Mouse (Mus musculus): Measurements from ENCODE around the gene Grik3. TPM values are rescaled to one million over a fixed set of nuclear protein-coding genes. Genes with fewer than 3 reads are reported as not detected.

The Grik3 gene
- total RNA-seq, 2 experiments from 2014 or later, result 0.79 to 0.81 TPM

- no peak for DNase-seq (ENCODE audit: low spot score in 2 of 2)
Observed at GRCm38 (mm10) chr4:125717881-125718280, 227.4 kb downstream of the Grik3 start.

- DNase-seq (ENCODE audit: low spot score in 2 of 2), result no peak
Observed at GRCm38 (mm10) chr4:125718429-125719140, 228.1 kb downstream of the Grik3 start.

GRCm38 (mm10) chr4:125726241-125726640 is 235.7 kb downstream of the Grik3 start:
- DNase-seq (ENCODE audit: low spot score in 2 of 2), result no peak

GRCm38 (mm10) chr4:125727030-125727429 is 236.5 kb downstream of the Grik3 start:
- no peak for DNase-seq (ENCODE audit: low spot score in 2 of 2)

- no peak for DNase-seq (ENCODE audit: low spot score in 2 of 2)
Observed at GRCm38 (mm10) chr4:125727626-125728025, 237.1 kb downstream of the Grik3 start.

GRCm38 (mm10) chr4:125728091-125728863 is 237.8 kb downstream of the Grik3 start:
- no peak for DNase-seq (ENCODE audit: low spot score in 2 of 2)

- no peak for DNase-seq (ENCODE audit: low spot score in 2 of 2)
Observed at GRCm38 (mm10) chr4:125729305-125730220, 239.1 kb downstream of the Grik3 start.

GRCm38 (mm10) chr4:125730751-125731150 is 240.3 kb downstream of the Grik3 start:
- DNase-seq (ENCODE audit: low spot score in 2 of 2), result no peak

GRCm38 (mm10) chr4:125736783-125737182 is 246.3 kb downstream of the Grik3 start:
- DNase-seq (ENCODE audit: low spot score in 2 of 2), result no peak

GRCm38 (mm10) chr4:125738825-125739224 is 248.3 kb downstream of the Grik3 start:
- DNase-seq (ENCODE audit: low spot score in 2 of 2), result no peak

GRCm38 (mm10) chr4:125742162-125742571 is 251.7 kb downstream of the Grik3 start:
- DNase-seq (ENCODE audit: low spot score in 2 of 2), result no peak

- DNase-seq (ENCODE audit: low spot score in 2 of 2), result no peak
Observed at GRCm38 (mm10) chr4:125745902-125746301, 255.4 kb downstream of the Grik3 start.

- no peak for DNase-seq (ENCODE audit: low spot score in 2 of 2)
Observed at GRCm38 (mm10) chr4:125756393-125756792, 265.9 kb downstream of the Grik3 start.

- no peak for DNase-seq (ENCODE audit: low spot score in 2 of 2)
Observed at GRCm38 (mm10) chr4:125760326-125760725, 269.8 kb downstream of the Grik3 start.

GRCm38 (mm10) chr4:125763056-125763455 is 272.6 kb downstream of the Grik3 start:
- DNase-seq (ENCODE audit: low spot score in 2 of 2), result no peak

Small RNA genes lying within 50 kb of the gene (microRNA-seq; reads per million reads assigned to microRNA genes)
- not detected for gene Mir692-2
